Mouse (Mus musculus) brain, embryonic 14.5 days (tissue): ENCODE measurements around the gene Ephb2. TPM values are rescaled to one million over a fixed set of nuclear protein-coding genes. Genes with fewer than 3 reads are reported as not detected.

Experiments used
- DNase-seq: peaks from one replicate; pipeline ENCODE4 v3.0.0-alpha.2; 2011; ENCODE audit warnings: low read depth
- CTCF ChIP-seq: fragments of 200-500 bp; IDR thresholded peaks from 2 replicates; pipeline ENCODE4 v1.5.1; 2012; ENCODE audit warnings: inconsistent platforms, mild to moderate bottlenecking, moderate library complexity, borderline replicate concordance; ENCODE audit not compliant: insufficient read depth, insufficient read length; ENCODE audit errors: extremely low read depth
- POLR2A ChIP-seq: fragments of 200-500 bp; IDR thresholded peaks from 2 replicates; pipeline ENCODE4 v1.6.1; 2012; ENCODE audit warnings: mild to moderate bottlenecking, inconsistent platforms, borderline replicate concordance; ENCODE audit not compliant: poor library complexity, insufficient read depth, insufficient read length, severe bottlenecking; ENCODE audit errors: extremely low read depth
- polyA plus RNA-seq: library from polyadenylated mRNA; depleted of rRNA; stranded (reverse); fragments of >200 nt; gene quantifications from 2 replicates; pipeline ENCODE4 v1.2.3, GENCODE M21; 2012

The Ephb2 gene
- polyA plus RNA-seq, 1 experiment, result 141 TPM

DNA sequence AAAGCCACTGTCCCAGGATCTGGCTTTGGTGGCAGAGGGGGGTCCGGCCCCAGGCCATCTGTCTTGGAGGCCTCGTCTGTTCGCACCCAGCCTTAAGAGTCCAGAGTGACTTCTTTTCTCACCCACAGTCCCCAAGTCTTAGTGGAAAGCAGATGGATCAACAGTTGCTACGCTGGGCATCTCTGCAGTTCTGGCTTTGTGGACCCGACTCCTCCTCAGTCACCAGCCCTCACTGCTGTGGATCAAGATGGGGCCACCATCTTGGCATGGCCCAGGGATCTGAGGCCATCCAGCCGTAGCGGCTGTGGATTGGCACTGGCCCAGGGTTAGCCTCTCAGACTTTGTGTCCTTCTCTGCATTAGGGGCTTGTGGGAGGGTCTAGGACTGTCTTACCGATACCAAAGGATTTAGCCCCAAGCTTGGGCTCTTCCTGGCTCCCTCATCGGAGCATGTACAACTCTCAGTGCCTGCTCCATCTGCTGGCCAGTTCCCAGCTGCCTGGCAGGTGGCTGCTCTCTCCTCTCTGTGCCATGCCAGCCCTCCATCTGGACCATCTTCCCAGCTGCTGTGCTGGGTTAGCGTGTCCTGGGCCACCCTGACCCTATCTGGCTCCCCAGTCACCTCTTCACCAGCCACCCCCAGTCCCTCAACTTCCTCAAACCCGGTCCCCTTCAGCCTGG lies 137.2 kb downstream of the Ephb2 start:
- TF ChIP-seq POLR2A (no peak), CTCF (no peak)
- peak; percentile 82 for DNase-seq

DNA sequence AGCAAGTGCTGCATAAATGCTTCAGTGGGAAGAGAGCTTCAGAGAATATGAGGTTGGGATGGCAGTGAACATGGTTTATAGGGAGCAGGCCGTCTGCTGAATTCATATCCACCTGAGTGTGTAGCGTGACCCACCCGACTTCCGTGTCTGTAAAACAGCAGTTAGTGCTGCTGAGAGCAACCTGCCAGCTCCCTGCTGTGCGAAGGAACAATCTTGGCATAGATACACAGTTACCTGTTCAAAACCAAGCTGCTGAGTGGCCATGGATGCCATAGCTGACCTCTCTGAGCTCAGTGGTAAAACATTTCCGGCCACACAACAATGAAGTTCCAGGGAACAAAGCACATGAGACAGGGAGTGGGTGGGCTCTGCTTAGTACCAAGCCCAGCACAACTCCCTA lies 138.5 kb downstream of the Ephb2 start:
- DNase-seq, result no peak
- TF ChIP-seq CTCF (no peak), POLR2A (no peak)

GRCm38 (mm10) chr4:136696381-136696925 lies 139.3 kb downstream of the Ephb2 start:
- TF ChIP-seq CTCF (peak; percentile 95), POLR2A (no peak)
- peak; percentile 66 for DNase-seq

DNA sequence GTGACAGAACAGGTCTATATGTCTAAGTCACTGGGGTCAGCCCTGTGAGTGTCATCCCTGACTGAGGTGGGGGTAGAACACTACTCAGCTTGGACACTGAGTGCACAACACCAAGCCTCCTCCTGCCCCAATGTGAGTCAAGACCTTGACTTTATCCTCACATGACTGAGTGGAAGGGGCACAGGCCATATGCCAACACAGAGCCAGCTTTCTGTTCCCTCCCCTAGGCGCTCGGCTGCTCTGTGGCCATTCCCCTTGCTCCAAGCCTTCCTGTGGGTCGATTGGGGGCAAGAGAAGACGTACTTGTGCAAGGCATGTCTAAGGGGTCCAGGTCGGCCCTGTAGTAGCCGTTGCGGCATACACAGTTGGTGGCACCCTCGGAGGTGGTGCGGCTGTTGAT lies 140.1 kb downstream of the Ephb2 start:
- no peak for TF ChIP-seq CTCF
- no peak for TF ChIP-seq POLR2A
- DNase-seq, result no peak

DNA sequence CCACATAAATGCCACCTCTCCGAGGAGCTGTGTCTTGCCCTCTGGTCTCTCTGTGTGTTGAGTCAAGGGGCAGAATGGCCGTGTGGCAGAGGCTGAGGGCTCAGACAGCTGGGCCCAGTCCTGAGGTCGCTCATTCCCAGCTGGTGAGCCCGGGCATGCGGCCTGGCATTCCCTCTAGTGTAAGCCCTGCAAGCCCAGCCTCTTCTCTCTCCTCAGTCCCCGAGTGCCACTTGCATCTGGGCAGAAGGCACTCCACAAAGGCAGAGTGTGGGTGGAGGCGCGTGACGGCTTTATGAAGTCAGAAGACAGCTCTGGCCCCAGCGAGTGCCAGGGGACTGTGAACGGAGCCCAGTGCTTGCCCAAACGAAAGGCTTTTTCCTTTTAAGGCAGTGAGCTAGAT lies 145.8 kb downstream of the Ephb2 start:
- no peak for DNase-seq
- TF ChIP-seq POLR2A, result no peak
- TF ChIP-seq CTCF, result no peak

- no peak for DNase-seq
- no peak; the same call in 1 of the 2 replicates for TF ChIP-seq CTCF
- no peak for TF ChIP-seq POLR2A
Measured at GRCm38 (mm10) chr4:136688113-136688512, 147.7 kb downstream of the Ephb2 start.

- no peak for DNase-seq
- TF ChIP-seq CTCF (no peak), POLR2A (no peak)
Measured at GRCm38 (mm10) chr4:136685431-136685869, 150.3 kb downstream of the Ephb2 start.

- no peak for DNase-seq
- TF ChIP-seq POLR2A (no peak), CTCF (peak; percentile 40; the same call in 1 of the 2 replicates)
Measured at GRCm38 (mm10) chr4:136684485-136684884, 151.3 kb downstream of the Ephb2 start.

GRCm38 (mm10) chr4:136680641-136681040 lies 155.1 kb downstream of the Ephb2 start:
- DNase-seq, result peak; percentile 32
- TF ChIP-seq POLR2A (no peak), CTCF (no peak)

- TF ChIP-seq CTCF, result no peak
- no peak for TF ChIP-seq POLR2A
- no peak for DNase-seq
Measured at GRCm38 (mm10) chr4:136679221-136679620, 156.6 kb downstream of the Ephb2 start.

DNA sequence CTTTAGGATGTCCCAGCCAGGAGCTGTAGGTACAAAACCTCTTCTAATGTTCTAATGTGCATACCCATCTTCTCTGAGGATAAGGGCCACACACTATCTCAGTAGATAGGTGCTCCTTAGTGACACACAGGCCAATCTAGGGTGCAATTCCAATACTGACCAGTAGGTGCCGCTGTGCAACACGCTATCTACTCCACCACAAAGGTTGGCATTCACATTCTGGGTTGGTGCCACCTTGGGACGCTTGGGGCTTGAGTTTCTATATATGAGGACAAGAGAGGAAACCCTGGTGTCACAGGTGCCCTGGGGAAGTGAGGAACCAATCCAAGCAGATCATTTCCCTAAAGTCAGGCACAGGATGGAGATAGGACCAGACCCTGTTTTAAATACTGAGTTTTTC lies 157.3 kb downstream of the Ephb2 start:
- DNase-seq, result peak; percentile 93
- TF ChIP-seq CTCF (peak; percentile 97), POLR2A (no peak)

GRCm38 (mm10) chr4:136675439-136675838 lies 160.3 kb downstream of the Ephb2 start:
- TF ChIP-seq POLR2A (no peak), CTCF (no peak)
- no peak for DNase-seq
